Mouse (Mus musculus): ENCODE measurements at regions not wholly inside any gene's neighbourhood (a gene's known extent, or its start where the extent isn't known, plus 50 kb on each side); places are given as distances from the start of the nearest gene placed in this dataset.

GRCm38 (mm10) chr16:68017672-68018071 is 397.0 kb upstream of the Cadm2 start:
- no peak for DNase-seq (ENCODE audit: low read depth, low spot score)

GRCm38 (mm10) chr16:67989671-67990070 is 369.0 kb upstream of the Cadm2 start:
- no peak for DNase-seq (ENCODE audit: low read depth, low spot score)

- no peak for DNase-seq (ENCODE audit: low read depth, low spot score)
Measured at GRCm38 (mm10) chr16:67976565-67976964, 355.9 kb upstream of the Cadm2 start.

GRCm38 (mm10) chr16:67968311-67969145 is 347.8 kb upstream of the Cadm2 start:
- DNase-seq (ENCODE audit: low read depth, low spot score): no peak

- DNase-seq (ENCODE audit: low read depth, low spot score): no peak
Measured at GRCm38 (mm10) chr16:67949112-67949511, 328.4 kb upstream of the Cadm2 start.

GRCm38 (mm10) chr16:67944406-67944805 is 323.7 kb upstream of the Cadm2 start:
- DNase-seq (ENCODE audit: low read depth, low spot score): no peak

- no peak for DNase-seq (ENCODE audit: low read depth, low spot score)
Measured at GRCm38 (mm10) chr16:67919175-67919574, 298.5 kb upstream of the Cadm2 start.

GRCm38 (mm10) chr16:67871304-67872022 is 250.8 kb upstream of the Cadm2 start:
- no peak for DNase-seq (ENCODE audit: low read depth, low spot score)

GRCm38 (mm10) chr16:67850201-67850600 is 229.5 kb upstream of the Cadm2 start:
- no peak for DNase-seq (ENCODE audit: low read depth, low spot score)

- no peak for DNase-seq (ENCODE audit: low read depth, low spot score)
Measured at GRCm38 (mm10) chr16:67844481-67844880, 223.8 kb upstream of the Cadm2 start.

GRCm38 (mm10) chr16:67797236-67797635 is 176.5 kb upstream of the Cadm2 start:
- no peak for DNase-seq (ENCODE audit: low read depth, low spot score)

GRCm38 (mm10) chr16:67776091-67776490 is 155.4 kb upstream of the Cadm2 start:
- peak; percentile 1 for DNase-seq (ENCODE audit: low read depth, low spot score)

GRCm38 (mm10) chr16:67769114-67769513 is 148.4 kb upstream of the Cadm2 start:
- no peak for DNase-seq (ENCODE audit: low read depth, low spot score)

GRCm38 (mm10) chr16:67735398-67735797 is 114.7 kb upstream of the Cadm2 start:
- no peak for DNase-seq (ENCODE audit: low read depth, low spot score)

- DNase-seq (ENCODE audit: low read depth, low spot score): no peak
Measured at GRCm38 (mm10) chr16:67698619-67699018, 77.9 kb upstream of the Cadm2 start.

Measured in CD4-positive, CD25-positive, alpha-beta regulatory T cell, adult 2 months (primary cell).